Mouse (Mus musculus): ENCODE measurements around the gene Ehmt1. TPM values are rescaled to one million over a fixed set of nuclear protein-coding genes. Genes with fewer than 3 reads are reported as not detected.
"Not testable (repeated sequence)": the region's sequence is repeated elsewhere in the genome, so short reads cannot be mapped to it uniquely, and the experiment has no call there.

The Ehmt1 gene
- polyA plus RNA-seq (2012; ENCODE audit: insufficient read depth, insufficient read length, missing spikeins) = 29.9 and 32.9 TPM in 2 replicates

DNA sequence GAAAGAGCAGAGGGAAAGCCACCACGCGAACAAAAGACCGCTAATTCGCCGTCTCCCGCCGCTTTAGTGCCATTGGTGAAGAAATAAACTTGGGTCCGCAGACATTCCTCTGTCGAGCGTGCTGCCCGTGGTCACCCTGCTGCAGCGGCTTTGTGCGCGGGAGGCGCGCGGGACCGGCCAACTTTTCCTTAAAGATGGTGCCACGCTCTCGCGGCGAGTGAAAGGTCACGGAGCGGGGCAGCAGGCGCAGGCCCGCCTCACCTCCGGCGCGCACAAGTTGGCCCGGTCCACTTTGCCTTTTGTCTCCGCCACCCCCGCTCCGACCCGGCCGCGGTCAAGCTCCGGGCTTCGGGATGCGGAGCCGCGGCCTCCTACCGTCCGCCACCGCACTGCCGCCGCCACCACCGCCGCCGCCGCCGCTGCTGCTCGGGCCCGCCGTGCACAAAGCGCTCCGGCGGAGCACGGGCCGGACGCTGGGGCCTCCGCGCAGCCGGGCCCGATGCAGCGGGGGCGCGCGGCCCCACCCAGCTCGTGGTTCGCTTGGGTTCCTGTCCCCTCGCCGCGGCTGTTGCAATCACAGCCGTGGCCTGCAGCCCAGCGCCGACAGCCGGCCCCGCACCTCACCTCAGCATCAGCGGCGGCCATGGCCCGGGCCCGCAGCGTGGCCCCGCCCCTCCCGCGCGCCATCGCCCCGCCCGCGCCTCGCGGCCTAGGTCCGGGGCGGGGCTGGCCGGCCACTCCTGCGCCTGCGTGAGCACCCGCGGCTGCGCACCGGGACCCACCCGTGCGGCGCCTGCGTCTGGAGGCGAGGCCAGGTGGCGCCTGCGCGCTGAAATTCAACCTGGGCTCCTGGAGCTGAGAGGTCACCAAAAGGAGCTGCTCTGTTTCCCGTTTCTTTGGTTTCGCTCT lies at the start of gene Ehmt1:
Gene Ehmt1, minus strand, starts transcription at position 685 of the 909 bp plus-strand sequence.
- Histone ChIP-seq H3K4me3 (ENCODE audit: insufficient read depth, low read length) (peak within 1 kb of the TSS; percentile 95), H3K27ac (ENCODE audit: insufficient read depth, low read depth, low read length) (peak within 1 kb of the TSS; percentile 58), H3K4me1 (ENCODE audit: control insufficient read depth, insufficient read depth, low read length) (peaks cover 6% of the 10 kb centered on the region)
- no peak for TF ChIP-seq CTCF (IDR thresholded peaks at IDR 0.05; ENCODE audit: low read depth, low read length)
- TF ChIP-seq POLR2A (IDR thresholded peaks at IDR 0.05; ENCODE audit: borderline replicate concordance, low read depth, low read length) = no peak

DNA sequence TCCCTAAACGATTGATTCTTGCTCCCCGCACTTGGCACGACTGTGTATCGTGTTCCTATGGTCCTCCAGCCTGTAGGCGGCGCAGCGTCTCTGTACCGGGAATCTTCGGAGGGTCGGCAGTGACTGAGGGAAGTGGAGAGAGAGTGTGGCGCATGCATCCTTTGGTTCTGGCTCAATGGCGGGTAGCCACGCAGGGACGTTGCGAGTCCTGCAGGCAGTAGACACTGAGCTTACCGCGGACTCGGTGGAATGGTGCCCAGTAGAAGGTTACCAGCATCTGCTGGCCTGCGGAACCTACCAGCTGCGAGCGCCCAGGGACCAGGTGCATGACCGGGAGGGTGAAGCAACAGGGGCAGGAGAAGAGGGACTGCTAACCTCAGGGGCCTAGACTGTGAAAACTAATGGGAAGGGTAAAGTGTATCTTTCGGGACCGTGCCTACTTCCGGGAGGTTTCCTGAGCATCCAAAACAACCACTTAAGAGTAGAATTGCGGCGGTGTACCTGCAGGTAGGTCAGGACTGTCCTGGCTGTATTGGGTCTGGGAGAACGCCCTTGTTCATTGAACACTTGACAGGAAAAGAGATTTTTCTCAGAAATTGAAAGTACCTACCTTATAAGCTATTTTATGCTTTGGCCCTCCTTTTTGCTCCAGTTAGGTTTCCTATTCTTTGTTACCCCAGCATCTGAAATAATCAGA lies 43.0 kb upstream of the Ehmt1 start, which contains the start of gene Dph7:
Gene Dph7, plus strand, starts transcription at position 97 of the 697 bp plus-strand sequence.
- Histone ChIP-seq H3K27ac (ENCODE audit: insufficient read depth, low read depth, low read length) (no peak within 1 kb of the TSS), H3K4me1 (ENCODE audit: control insufficient read depth, insufficient read depth, low read length) (peaks cover 9% of the 10 kb centered on the region), H3K4me3 (ENCODE audit: insufficient read depth, low read length) (peak within 1 kb of the TSS; percentile 88)
- TF ChIP-seq POLR2A (IDR thresholded peaks at IDR 0.05; ENCODE audit: borderline replicate concordance, low read depth, low read length) = no peak
- peak; percentile 83 for TF ChIP-seq CTCF (IDR thresholded peaks at IDR 0.05; ENCODE audit: low read depth, low read length)

DNA sequence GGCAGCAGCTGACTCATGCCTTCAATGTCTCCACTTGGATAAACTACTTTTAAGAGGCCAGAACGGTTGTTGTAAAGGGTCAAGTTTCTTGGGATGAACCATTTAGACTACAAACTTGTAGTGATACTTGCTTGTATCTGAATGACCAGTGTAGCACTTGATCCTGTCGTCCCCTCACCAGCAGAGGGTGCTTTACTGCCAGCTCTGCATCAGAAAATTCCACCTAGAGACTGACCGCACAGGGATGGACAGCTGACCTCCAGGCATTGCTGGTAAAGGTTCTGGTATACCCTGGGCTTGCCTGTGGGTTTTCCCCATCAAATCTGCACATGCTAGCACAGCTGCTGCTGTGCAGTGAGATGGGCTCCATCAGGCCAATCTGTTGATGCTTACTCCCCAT lies 41.5 kb upstream of the Ehmt1 start:
- TF ChIP-seq CTCF (IDR thresholded peaks at IDR 0.05; ENCODE audit: low read depth, low read length) = peak; percentile 47; the same call in 1 of the 2 replicates
- no peak for TF ChIP-seq POLR2A (IDR thresholded peaks at IDR 0.05; ENCODE audit: borderline replicate concordance, low read depth, low read length)
- Histone ChIP-seq H3K4me1 (ENCODE audit: control insufficient read depth, insufficient read depth, low read length) (peaks cover 20% of the 10 kb centered on the region), H3K27ac (ENCODE audit: insufficient read depth, low read depth, low read length) (no peak overlapping the region), H3K4me3 (ENCODE audit: insufficient read depth, low read length) (no peak overlapping the region)

DNA sequence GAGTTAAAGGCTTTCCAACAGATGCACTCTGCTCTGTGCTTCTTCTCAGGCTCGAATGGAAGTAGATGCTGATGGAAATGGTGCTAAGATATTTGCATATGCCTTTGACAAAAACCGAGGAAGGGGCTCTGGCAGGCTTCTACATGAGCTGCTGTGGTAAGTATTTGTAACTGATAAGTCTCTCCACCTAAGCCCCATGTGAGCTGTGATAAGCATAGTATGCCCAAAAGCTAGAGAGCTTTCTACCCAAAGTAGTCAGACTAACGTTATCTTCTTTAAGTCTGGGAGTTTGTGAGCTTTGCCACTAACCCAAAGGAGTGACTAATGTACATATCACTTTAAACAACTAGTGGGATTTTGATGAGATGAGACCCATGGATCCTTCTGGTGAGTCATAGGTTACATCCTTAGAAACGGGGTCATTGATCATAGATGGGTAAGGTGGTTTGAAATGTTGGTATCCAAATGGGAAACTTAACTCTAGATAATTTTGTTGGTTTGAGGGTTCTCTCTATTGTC lies 33.2 kb upstream of the Ehmt1 start:
- Histone ChIP-seq H3K4me1 (ENCODE audit: control insufficient read depth, insufficient read depth, low read length) (peaks cover 23% of the 10 kb centered on the region), H3K27ac (ENCODE audit: insufficient read depth, low read depth, low read length) (no peak overlapping the region), H3K4me3 (ENCODE audit: insufficient read depth, low read length) (no peak overlapping the region)
- TF ChIP-seq CTCF (IDR thresholded peaks at IDR 0.05; ENCODE audit: low read depth, low read length) (no peak), POLR2A (IDR thresholded peaks at IDR 0.05; ENCODE audit: borderline replicate concordance, low read depth, low read length) (no peak)

DNA sequence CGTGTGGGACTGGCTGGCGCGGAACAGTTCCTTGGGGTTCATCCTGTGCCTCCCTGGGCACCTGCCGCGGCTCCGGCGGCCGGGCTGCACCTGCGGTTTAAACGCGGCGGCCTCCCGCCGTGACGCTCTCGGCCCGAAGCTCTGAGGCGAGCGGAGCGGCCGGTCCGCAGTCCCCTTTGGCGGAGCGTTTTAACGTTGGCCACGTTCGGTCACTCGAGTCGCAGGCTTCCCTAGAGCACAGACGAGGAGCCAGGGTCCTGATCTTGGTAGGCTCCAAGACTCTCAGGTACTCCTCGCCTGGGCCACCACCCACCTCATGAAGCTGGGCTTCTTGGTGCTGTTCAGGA lies 30.7 kb upstream of the Ehmt1 start:
- Histone ChIP-seq H3K4me1 (ENCODE audit: control insufficient read depth, insufficient read depth, low read length) (peaks cover 10% of the 10 kb centered on the region), H3K27ac (ENCODE audit: insufficient read depth, low read depth, low read length) (no peak overlapping the region), H3K4me3 (ENCODE audit: insufficient read depth, low read length) (peak overlapping the region; percentile 93)
- no peak for TF ChIP-seq CTCF (IDR thresholded peaks at IDR 0.05; ENCODE audit: low read depth, low read length)
- TF ChIP-seq POLR2A (IDR thresholded peaks at IDR 0.05; ENCODE audit: borderline replicate concordance, low read depth, low read length) = no peak

DNA sequence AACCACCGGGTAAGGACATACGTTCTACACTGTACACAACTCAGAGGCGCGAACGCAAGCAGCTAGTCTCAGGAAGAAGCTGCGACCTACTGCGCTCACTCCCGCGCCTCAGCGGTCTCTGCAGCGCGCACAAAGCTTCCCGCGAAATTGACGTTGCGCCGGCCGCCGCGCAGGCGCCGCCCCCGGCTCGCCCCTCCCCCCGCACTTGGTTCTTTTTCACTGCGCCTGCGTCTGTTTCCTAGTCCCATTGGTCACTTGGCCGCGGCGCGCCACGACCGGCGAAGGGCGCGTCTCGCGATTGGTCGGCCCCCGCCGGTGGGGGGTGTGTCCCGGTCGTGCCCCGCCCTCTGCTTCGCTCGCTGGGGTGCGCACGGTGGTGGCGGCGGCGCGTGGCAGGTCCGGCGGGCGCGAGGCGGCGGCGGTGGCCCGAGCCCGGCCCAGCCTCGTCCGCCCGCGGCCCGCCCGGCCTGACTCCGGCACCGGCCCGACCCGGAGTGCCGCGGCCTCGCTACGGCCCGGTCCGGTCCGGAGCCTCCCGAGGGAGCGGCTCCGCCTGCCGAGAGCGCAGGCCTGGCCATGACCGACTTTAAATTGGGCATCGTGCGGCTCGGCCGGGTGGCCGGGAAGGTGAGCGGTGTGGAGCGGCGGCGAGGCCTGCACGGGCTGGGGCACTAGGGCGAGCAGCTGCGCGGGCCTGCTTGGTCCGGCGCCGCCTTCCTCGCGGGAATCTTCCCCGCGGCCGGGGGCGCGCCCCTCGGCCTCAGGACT lies 30.2 kb upstream of the Ehmt1 start, which contains the start of gene Zmynd19:
Gene Zmynd19, plus strand, starts transcription at position 372 of the 768 bp plus-strand sequence.
- H3K4me1 ChIP-seq (ENCODE audit: control insufficient read depth, insufficient read depth, low read length) = peaks cover 10% of the 10 kb centered on the region
- peak within 1 kb of the TSS; percentile 93 for H3K4me3 ChIP-seq (ENCODE audit: insufficient read depth, low read length)
- 0 out of 2 replicates have a peak within 1 kb of the TSS, but pooled peaks have one; percentile 14 for H3K27ac ChIP-seq (ENCODE audit: insufficient read depth, low read depth, low read length)
- TF ChIP-seq CTCF (IDR thresholded peaks at IDR 0.05; ENCODE audit: low read depth, low read length) (no peak), POLR2A (IDR thresholded peaks at IDR 0.05; ENCODE audit: borderline replicate concordance, low read depth, low read length) (no peak)

DNA sequence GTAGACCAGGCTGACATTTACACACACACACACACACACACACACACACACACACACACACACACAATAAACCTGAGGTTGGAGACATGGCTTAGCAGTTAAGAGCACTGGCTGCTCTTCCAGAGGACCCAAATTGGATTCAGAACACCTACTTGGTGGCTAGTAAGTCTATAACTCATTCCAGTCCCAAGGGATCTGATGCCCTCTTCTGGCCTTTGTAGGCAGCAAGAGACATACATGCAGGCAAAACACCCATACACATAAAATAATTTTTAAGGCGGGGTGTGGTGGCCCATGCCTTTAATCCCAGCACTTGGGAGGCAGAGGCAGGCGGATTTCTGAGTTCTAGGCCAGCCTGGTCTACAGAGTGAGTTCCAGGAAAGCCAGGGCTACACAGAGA lies 24.9 kb upstream of the Ehmt1 start:
- H3K4me1 ChIP-seq (ENCODE audit: control insufficient read depth, insufficient read depth, low read length); H3K27ac ChIP-seq (ENCODE audit: insufficient read depth, low read depth, low read length); H3K4me3 ChIP-seq (ENCODE audit: insufficient read depth, low read length): not testable (repeated sequence)

DNA sequence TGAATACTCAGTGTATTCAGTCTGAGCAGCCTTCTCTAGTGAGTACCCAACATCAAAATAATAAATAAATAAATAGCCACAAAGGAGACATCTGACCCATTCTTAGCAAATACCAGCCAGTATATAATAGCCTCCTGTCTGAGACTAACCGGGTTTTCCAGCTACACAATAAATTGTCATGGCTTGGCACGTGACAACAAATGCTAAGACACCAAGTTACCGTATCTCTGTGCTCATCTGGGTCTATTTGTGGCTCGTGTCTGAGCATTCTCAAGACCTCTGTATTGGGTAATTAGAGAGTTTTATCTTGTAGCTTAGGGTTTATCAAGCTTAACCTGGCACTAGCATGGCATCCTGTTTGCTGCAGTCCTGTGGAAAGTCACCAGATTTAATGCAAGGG lies 22.7 kb upstream of the Ehmt1 start:
- TF ChIP-seq POLR2A (IDR thresholded peaks at IDR 0.05; ENCODE audit: borderline replicate concordance, low read depth, low read length) (no peak), CTCF (IDR thresholded peaks at IDR 0.05; ENCODE audit: low read depth, low read length) (no peak)
- no peak overlapping the region for H3K27ac ChIP-seq (ENCODE audit: insufficient read depth, low read depth, low read length)
- no peak overlapping the region for H3K4me3 ChIP-seq (ENCODE audit: insufficient read depth, low read length)
- no peaks in the 10 kb centered on the region for H3K4me1 ChIP-seq (ENCODE audit: control insufficient read depth, insufficient read depth, low read length)

DNA sequence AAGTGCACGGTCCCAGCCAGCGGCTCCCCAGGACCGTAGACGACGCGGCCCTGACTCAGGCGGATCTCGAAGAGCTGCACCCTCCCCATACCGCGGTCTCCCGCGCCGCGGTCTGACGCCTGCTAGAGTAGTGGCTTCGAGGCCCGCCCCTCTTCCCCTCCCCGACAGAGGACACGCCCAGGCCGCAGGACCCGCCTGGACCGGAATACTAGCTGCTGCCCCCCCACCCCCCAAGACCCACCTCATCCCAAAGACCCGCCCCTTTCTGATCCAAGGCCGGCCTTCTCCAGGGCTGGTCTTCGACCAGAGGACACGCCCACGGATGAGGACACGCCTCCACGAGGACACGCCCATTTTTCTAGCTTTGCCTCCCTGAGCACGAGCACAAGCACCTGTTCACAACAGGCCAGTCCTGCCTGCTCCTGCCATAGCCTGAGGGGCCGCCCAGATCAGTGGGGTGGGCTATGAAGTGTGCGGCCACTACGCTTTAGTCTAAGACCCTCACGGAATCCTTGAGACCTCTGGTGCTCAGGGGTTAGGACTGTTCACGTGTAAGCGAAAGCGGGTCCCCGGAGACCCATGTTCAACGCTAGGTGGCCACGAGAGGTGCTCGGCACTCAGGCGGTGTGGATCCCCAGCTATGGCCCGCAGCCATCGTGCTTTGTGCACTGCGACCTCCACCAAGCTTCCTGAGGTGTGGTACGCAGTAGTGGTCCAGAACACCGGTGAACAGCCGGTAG lies 15.8 kb upstream of the Ehmt1 start, which contains the start of gene Arrdc1:
Gene Arrdc1, minus strand, starts transcription at position 196 of the 740 bp plus-strand sequence.
- TF ChIP-seq POLR2A (IDR thresholded peaks at IDR 0.05; ENCODE audit: borderline replicate concordance, low read depth, low read length) (no peak; the same call in none of the 2 replicates), CTCF (IDR thresholded peaks at IDR 0.05; ENCODE audit: low read depth, low read length) (peak; percentile 25; the same call in 1 of the 2 replicates)
- Histone ChIP-seq H3K4me1 (ENCODE audit: control insufficient read depth, insufficient read depth, low read length) (peaks cover 10% of the 10 kb centered on the region; the same call in 1 of the 2 replicates), H3K4me3 (ENCODE audit: insufficient read depth, low read length) (peak within 1 kb of the TSS; percentile 96), H3K27ac (ENCODE audit: insufficient read depth, low read depth, low read length) (peak within 1 kb of the TSS; percentile 86)
